Mouse (Mus musculus) right cerebral cortex, postnatal 25 days (tissue): ENCODE results near the gene Tnfrsf26.

Experiments
- DNase-seq: peaks from one replicate; pipeline ENCODE4 v3.0.0; 2022

Tnfrsf26 gene

GRCm38 (mm10) chr7:143599428-143600230 lies 28.9 kb downstream of the Tnfrsf26 start, which contains the start of gene Cars:
Gene Cars, minus strand, starts transcription at chr7:143600090.
- DNase-seq: peak; percentile 92

DNA sequence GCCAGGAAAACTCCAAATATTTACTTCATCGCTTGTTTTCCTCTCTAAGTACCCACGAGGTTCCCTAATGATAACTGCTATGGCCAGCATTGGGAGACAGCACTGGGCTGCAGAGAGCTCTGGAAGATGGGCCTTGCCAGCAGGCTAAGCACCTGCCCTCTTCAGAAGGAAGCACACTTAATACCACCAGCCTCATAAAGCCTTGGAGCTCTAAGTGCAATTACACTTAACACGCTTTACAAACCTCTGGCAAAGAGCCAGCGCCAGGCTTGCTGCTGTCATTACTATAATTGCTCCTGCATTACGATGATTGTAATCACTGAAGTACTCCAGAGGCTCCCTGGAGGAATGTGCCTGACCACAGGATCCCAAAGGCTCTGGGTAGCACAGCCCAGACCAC lies 33.7 kb downstream of the Tnfrsf26 start:
- no peak for DNase-seq

DNA sequence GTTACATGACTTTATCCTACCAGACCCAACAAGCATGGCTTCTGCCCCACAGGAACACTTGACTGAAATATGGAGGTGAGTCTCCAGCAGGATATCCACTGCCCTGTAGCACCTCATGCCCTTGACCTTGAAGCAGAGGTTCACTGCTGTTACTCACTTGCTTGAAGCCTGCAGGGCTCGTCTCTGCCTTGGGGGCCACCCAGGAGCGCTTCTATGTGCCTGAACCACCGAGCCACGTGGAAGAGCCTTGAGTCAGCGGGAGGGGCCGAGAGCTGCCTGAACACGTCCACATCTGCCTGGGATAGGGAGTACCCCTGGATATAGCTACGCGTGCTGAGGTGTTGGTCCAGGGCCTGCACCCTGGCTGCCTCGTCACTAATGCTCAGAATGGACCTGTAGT lies 36.3 kb downstream of the Tnfrsf26 start:
- no peak for DNase-seq

DNA sequence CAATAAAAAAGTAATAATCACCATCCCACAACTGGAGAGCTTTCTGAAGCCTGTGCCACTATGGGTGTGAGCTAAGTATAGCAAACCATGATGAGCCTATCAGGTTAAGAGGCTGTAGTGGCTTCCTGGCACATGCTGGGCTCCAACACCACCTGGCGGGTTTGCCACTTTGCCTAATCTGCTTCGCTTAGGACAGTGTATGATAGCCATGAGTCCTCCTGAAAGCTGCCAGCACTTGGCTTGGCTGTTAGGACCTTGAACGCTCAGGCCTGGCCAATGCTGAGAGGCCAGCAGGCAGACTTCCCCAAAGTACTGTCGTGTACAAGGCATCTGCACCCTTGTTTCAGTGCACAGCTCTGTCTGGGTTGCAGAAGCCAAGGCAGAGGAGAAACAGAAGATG lies 40.5 kb downstream of the Tnfrsf26 start:
- no peak for DNase-seq

DNA sequence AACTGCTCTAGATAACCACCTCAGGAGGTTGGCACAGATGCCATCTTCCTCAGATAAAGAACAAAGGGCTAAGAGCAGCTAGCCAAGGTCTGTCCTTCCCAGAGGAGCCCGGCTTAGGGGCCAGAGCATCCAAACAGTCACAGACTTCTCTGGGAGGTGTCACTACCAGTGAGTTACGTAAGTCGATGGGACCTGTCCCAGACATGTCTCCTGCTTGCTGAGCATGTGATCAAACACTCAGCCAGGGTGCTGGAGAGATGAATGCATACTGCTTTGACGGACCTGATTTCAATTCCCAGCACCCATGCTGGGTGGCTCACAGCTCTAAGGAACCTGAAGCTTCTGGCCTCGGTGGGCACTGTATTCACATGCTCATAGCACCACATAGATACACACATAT lies 40.9 kb downstream of the Tnfrsf26 start:
- DNase-seq: no peak

DNA sequence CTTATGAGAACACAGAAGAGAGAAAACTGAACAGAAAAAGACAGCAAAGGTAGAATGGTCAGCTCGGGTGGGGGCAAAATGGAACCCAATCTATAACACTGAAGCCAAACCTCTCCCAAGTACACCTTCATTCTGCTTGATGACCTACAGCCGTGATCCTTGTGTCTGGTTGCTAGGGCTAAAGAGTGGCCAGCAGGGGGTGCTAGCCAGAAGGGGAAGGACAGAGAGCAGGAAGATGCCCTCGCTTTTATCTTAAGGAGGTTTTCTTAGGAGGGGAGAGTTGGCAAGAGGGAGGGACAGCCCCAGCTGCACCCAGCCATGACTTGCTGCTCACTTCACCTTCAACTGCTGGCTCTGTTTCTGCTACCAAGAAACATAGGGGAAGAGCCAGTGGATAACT lies 44.6 kb downstream of the Tnfrsf26 start:
- DNase-seq: peak; percentile 28

GRCm38 (mm10) chr7:143583025-143583424 lies 45.5 kb downstream of the Tnfrsf26 start:
- no peak for DNase-seq

- no peak for DNase-seq
Measured at GRCm38 (mm10) chr7:143575751-143576150, 52.8 kb downstream of the Tnfrsf26 start.

DNA sequence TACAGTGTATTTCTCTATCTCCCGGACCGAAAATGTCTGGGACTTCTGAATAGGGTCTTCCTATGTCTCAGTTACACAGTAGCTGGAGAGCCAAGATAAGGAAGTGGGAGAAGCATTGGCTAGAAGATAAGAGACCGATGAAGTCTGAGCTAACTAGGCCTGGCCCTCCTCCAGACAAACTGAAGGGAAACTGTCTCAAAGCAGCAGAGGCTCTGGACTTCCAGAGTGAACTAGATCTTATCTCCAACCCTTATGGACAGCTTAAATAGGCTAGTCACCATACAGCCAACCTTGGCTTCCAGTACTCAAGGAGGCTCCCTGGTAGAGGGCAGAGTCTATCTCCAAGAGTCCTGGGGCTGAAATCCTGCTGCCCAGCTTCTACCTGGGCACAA lies 62.9 kb downstream of the Tnfrsf26 start:
- no peak for DNase-seq

- DNase-seq: no peak
Measured at GRCm38 (mm10) chr7:143565015-143565647, 63.4 kb downstream of the Tnfrsf26 start.

GRCm38 (mm10) chr7:143563787-143564186 lies 64.7 kb downstream of the Tnfrsf26 start:
- no peak for DNase-seq
